Mouse (Mus musculus) testis, adult 2 months (tissue): Measurements from ENCODE around the gene Slco4a1.

Experiments used
- CTCF ChIP-seq: fragments of 200-500 bp; IDR thresholded peaks from 2 replicates; pipeline ENCODE4 v1.5.1; 2012; ENCODE audit warnings: low read depth, mild to moderate bottlenecking, inconsistent platforms, low read length, moderate library complexity; ENCODE audit not compliant: control insufficient read depth, insufficient read depth, insufficient replicate concordance
- POLR2A ChIP-seq: fragments of 200-500 bp; IDR thresholded peaks from 2 replicates; pipeline ENCODE4 v1.6.1; 2012; ENCODE audit warnings: low read depth, mild to moderate bottlenecking, inconsistent platforms, low read length, moderate library complexity; ENCODE audit not compliant: control insufficient read depth

DNA sequence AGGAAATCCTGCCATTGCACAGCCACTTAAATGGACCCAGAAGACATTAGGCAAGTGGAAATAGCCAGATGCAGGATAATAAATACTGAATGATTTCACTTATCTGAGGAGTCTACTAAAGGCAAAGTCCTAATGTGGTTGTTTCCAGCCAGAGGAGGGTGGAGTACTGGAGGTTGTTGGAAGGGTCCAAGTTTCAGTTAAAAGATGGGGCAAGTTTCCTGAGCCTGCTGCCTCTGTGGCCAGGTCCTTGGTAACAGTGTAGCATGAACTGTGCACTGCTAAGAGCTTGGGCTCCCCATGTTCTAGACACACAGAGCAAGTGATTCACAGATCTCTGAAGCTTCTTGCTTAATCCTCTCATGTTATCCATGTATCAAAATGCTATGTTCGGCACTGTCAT lies 10.1 kb upstream of the Slco4a1 start:
- TF ChIP-seq CTCF (no peak), POLR2A (no peak)
